7 mouse cellular contexts compared by ENCODE assay signal in genomic region chr3:121258521-121259478, GRCm38 (mm10). TPM values are rescaled to one million over a fixed set of nuclear protein-coding genes. Genes with fewer than 3 reads are reported as not detected.
DNase-seq lines count a peak whose midpoint lies in the region; ATAC-seq and TF ChIP-seq lines count a peak whose summit lies in the region.

No protein-coding gene starts in this region.

- peaks cover 38% of the 10 kb centered on the region for H3K27me3 ChIP-seq in heart, embryonic 15.5 days
- H3K27me3 ChIP-seq in liver, postnatal 0 days (ENCODE audit: insufficient read depth, low read length), result 0 out of 2 replicates have a peak, but pooled peaks cover 4% of the 10 kb centered on the region
- H3K27me3 ChIP-seq in midbrain, embryonic 15.5 days (replicated peaks), result peaks cover 13% of the 10 kb centered on the region; the same call in 1 of the 2 replicates
- H3K27me3 ChIP-seq in midbrain, embryonic 14.5 days (ENCODE audit: control insufficient read depth, insufficient read depth, low read length), result peaks cover 18% of the 10 kb centered on the region

- WGBS in heart, embryonic 15.5 days, result 59% methylated on average over 20 of the region's 20 CpGs
- WGBS in liver, postnatal 0 days (ENCODE audit: insufficient replicate concordance), result 53% methylated on average over 20 of the region's 20 CpGs
- 85% methylated on average over 20 of the region's 20 CpGs for WGBS in midbrain, embryonic 15.5 days
- WGBS in midbrain, embryonic 14.5 days, result 85% methylated on average over 20 of the region's 20 CpGs

- no peaks in the 10 kb centered on the region for H3K36me3 ChIP-seq in heart, embryonic 15.5 days
- H3K36me3 ChIP-seq in liver, postnatal 0 days (replicated peaks; ENCODE audit: insufficient read depth, low read length), result no peaks in the 10 kb centered on the region
- H3K36me3 ChIP-seq in midbrain, embryonic 15.5 days (replicated peaks), result no peaks in the 10 kb centered on the region
- no peaks in the 10 kb centered on the region for H3K36me3 ChIP-seq in midbrain, embryonic 14.5 days (ENCODE audit: control insufficient read depth, insufficient read depth, low read length)

- H3K4me1 ChIP-seq in heart, embryonic 15.5 days (replicated peaks), result peaks cover 19% of the 10 kb centered on the region
- H3K4me1 ChIP-seq in liver, postnatal 0 days (ENCODE audit: insufficient read depth), result peaks cover 40% of the 10 kb centered on the region
- peaks cover 8% of the 10 kb centered on the region for H3K4me1 ChIP-seq in midbrain, embryonic 15.5 days
- H3K4me1 ChIP-seq in midbrain, embryonic 14.5 days (ENCODE audit: control insufficient read depth, insufficient read depth, low read length), result peaks cover 3% of the 10 kb centered on the region; the same call in 1 of the 2 replicates

- no peak for ATAC-seq in heart, embryonic 15.5 days (replicated peaks; ENCODE audit: insufficient number of reproducible peaks, insufficient read depth, low FRiP score, low read depth)
- ATAC-seq in liver, postnatal 0 days, result peak; percentile 18; the same call in 1 of the 2 replicates
- ATAC-seq in midbrain, embryonic 15.5 days (replicated peaks), result no peak
- ATAC-seq in midbrain, embryonic 14.5 days (ENCODE audit: low FRiP score, low TSS enrichment), result no peak

- DNase-seq in kidney, adult 9 months, result peak; percentile 52
- no peak for DNase-seq in kidney, adult 8-10 months
- peak; percentile 38 for DNase-seq in R1 (ENCODE audit: low read depth, low spot score)
- DNase-seq in liver, postnatal 0 days, result no peak
- no peak for DNase-seq in midbrain, embryonic 14.5 days

- no peak overlapping the region for H3K4me3 ChIP-seq in heart, embryonic 15.5 days
- 0 out of 2 replicates have a peak overlapping the region, but pooled peaks have one; percentile 9 for H3K4me3 ChIP-seq in liver, postnatal 0 days (ENCODE audit: low read depth, low read length)
- H3K4me3 ChIP-seq in midbrain, embryonic 15.5 days, result no peak overlapping the region
- no peak overlapping the region for H3K4me3 ChIP-seq in midbrain, embryonic 14.5 days (replicated peaks; ENCODE audit: low read depth, low read length)

- TF ChIP-seq CTCF in liver, postnatal 0 days (IDR thresholded peaks at IDR 0.05; ENCODE audit: low read depth), result no peak

- no peak overlapping the region for H3K9ac ChIP-seq in heart, embryonic 15.5 days
- no peak overlapping the region for H3K9ac ChIP-seq in liver, postnatal 0 days (replicated peaks)
- H3K9ac ChIP-seq in midbrain, embryonic 15.5 days, result no peak overlapping the region
- H3K9ac ChIP-seq in midbrain, embryonic 14.5 days (replicated peaks; ENCODE audit: low read length), result no peak overlapping the region

- no peaks in the 10 kb centered on the region for H3K9me3 ChIP-seq in heart, embryonic 15.5 days (replicated peaks)
- no peaks in the 10 kb centered on the region for H3K9me3 ChIP-seq in liver, postnatal 0 days (ENCODE audit: low read length)
- H3K9me3 ChIP-seq in midbrain, embryonic 15.5 days, result no peaks in the 10 kb centered on the region
- H3K9me3 ChIP-seq in midbrain, embryonic 14.5 days (ENCODE audit: control insufficient read depth, low read length), result no peaks in the 10 kb centered on the region

- TF ChIP-seq EP300 in liver, postnatal 0 days (IDR thresholded peaks at IDR 0.05; ENCODE audit: low read depth), result no peak

- no peak overlapping the region for H3K27ac ChIP-seq in heart, embryonic 15.5 days
- H3K27ac ChIP-seq in liver, postnatal 0 days (ENCODE audit: low read depth), result peak overlapping the region; percentile 98
- H3K27ac ChIP-seq in midbrain, embryonic 15.5 days, result no peak overlapping the region
- no peak overlapping the region for H3K27ac ChIP-seq in midbrain, embryonic 14.5 days (replicated peaks; ENCODE audit: low read depth, low read length)

- peak overlapping the region; percentile 17 for H3K4me2 ChIP-seq in heart, embryonic 15.5 days
- peak overlapping the region; percentile 93 for H3K4me2 ChIP-seq in liver, postnatal 0 days (ENCODE audit: low read depth, low read length)
- H3K4me2 ChIP-seq in midbrain, embryonic 15.5 days, result no peak overlapping the region
- no peak overlapping the region for H3K4me2 ChIP-seq in midbrain, embryonic 14.5 days (ENCODE audit: low read length)

RNA-seq across cellular contexts. Expression of gene Tmem56, which starts 24.1 kb away (rescaled TPM):
- polyA plus RNA-seq in heart, embryonic 15.5 days (2015; fragmentation: Nextera tagmentation; extraction: Ambion mirVana), result 0.49 and 0.67 TPM in 2 replicates
- 21.9 and 24.1 TPM in 2 replicates for polyA plus RNA-seq in liver, postnatal 0 days (2015; fragmentation: Nextera tagmentation; extraction: Ambion mirVana)
- 2.2 and 3.0 TPM in 2 replicates for polyA plus RNA-seq in midbrain, embryonic 15.5 days (2015; fragmentation: Nextera tagmentation; extraction: Ambion mirVana)
- polyA plus RNA-seq in midbrain, embryonic 14.5 days (2014; fragmentation: Nextera tagmentation; extraction: Ambion mirVana), result 3.3 TPM in 2 replicates

RNA-seq across cellular contexts. Expression of gene Alg14, which starts 32.8 kb away (rescaled TPM):
- polyA plus RNA-seq in heart, embryonic 15.5 days (2015; fragmentation: Nextera tagmentation; extraction: Ambion mirVana), result 34.1 and 39.6 TPM in 2 replicates
- polyA plus RNA-seq in liver, postnatal 0 days (2015; fragmentation: Nextera tagmentation; extraction: Ambion mirVana), result 20.1 and 21.3 TPM in 2 replicates
- 33.3 and 38.2 TPM in 2 replicates for polyA plus RNA-seq in midbrain, embryonic 15.5 days (2015; fragmentation: Nextera tagmentation; extraction: Ambion mirVana)
- polyA plus RNA-seq in midbrain, embryonic 14.5 days (2014; fragmentation: Nextera tagmentation; extraction: Ambion mirVana), result 29.8 and 34.3 TPM in 2 replicates

Comparison
In these comparisons a context has a peak if more than half of its experiments do, and no peak if none do; other contexts are left out.
1. DNase-seq: peak in kidney, adult 9 months (single experiment) and R1 (single experiment); none in kidney, adult 8-10 months (0 of 2), liver, postnatal 0 days (single experiment) and midbrain, embryonic 14.5 days (single experiment).
2. H3K4me2 ChIP-seq: peak in heart, embryonic 15.5 days (single experiment) and liver, postnatal 0 days (single experiment); none in midbrain, embryonic 15.5 days (single experiment) and midbrain, embryonic 14.5 days (single experiment).